Mouse (Mus musculus): ENCODE measurements around the gene Fbxw4. TPM values are rescaled to one million over a fixed set of nuclear protein-coding genes. Genes with fewer than 3 reads are reported as not detected.

Gene Fbxw4
- polyA plus RNA-seq, 1 experiment from 2014 or later = 6.8 TPM

GRCm38 (mm10) chr19:45533617-45534016, 126.5 kb downstream of the Fbxw4 start:
- ATAC-seq (ENCODE audit: insufficient number of reproducible peaks, insufficient read depth, low FRiP score, low TSS enrichment) = no peak

GRCm38 (mm10) chr19:45531554-45531953, 128.6 kb downstream of the Fbxw4 start:
- Histone ChIP-seq H3K36me3 (peaks cover 36% of the 10 kb centered on the region), H3K27ac (no peak overlapping the region), H3K9me3 (no peaks in the 10 kb centered on the region), H3K9ac (no peak overlapping the region), H3K4me2 (replicated peaks) (no peak overlapping the region), H3K4me3 (no peak overlapping the region), H3K4me1 (no peaks in the 10 kb centered on the region), H3K27me3 (no peaks in the 10 kb centered on the region)
- ATAC-seq (ENCODE audit: insufficient number of reproducible peaks, insufficient read depth, low FRiP score, low TSS enrichment) = no peak
- WGBS = 65% methylated on average over 6 of the region's 6 CpGs

More at GRCm38 (mm10) chr19:45533617-45534016, 126.5 kb downstream of the Fbxw4 start:
- H3K4me3 ChIP-seq = no peak overlapping the region
- no peaks in the 10 kb centered on the region for H3K9me3 ChIP-seq
- H3K4me1 ChIP-seq = no peaks in the 10 kb centered on the region
- H3K27ac ChIP-seq = no peak overlapping the region
- no peak overlapping the region for H3K4me2 ChIP-seq (replicated peaks)
- H3K9ac ChIP-seq = no peak overlapping the region
- peaks cover 17% of the 10 kb centered on the region for H3K36me3 ChIP-seq
- WGBS = 65% methylated on average over 7 of the region's 7 CpGs
- no peaks in the 10 kb centered on the region for H3K27me3 ChIP-seq

- ATAC-seq (ENCODE audit: insufficient number of reproducible peaks, insufficient read depth, low FRiP score, low TSS enrichment) = no peak
- whole genome bisulfite sequencing = 82% methylated on average over 15 of the region's 15 CpGs
- H3K36me3 ChIP-seq = peaks cover 36% of the 10 kb centered on the region
- H3K4me1 ChIP-seq = no peaks in the 10 kb centered on the region
- no peak overlapping the region for H3K9ac ChIP-seq
- H3K9me3 ChIP-seq = no peaks in the 10 kb centered on the region
- H3K27ac ChIP-seq = no peak overlapping the region
- no peak overlapping the region for H3K4me2 ChIP-seq (replicated peaks)
- no peaks in the 10 kb centered on the region for H3K27me3 ChIP-seq
- no peak overlapping the region for H3K4me3 ChIP-seq
These were observed 129.7 kb downstream of the Fbxw4 start for GRCm38 (mm10) chr19:45530200-45530995.

- Histone ChIP-seq H3K27ac (no peak overlapping the region), H3K4me1 (no peaks in the 10 kb centered on the region), H3K27me3 (no peaks in the 10 kb centered on the region), H3K36me3 (peaks cover 44% of the 10 kb centered on the region), H3K9ac (no peak overlapping the region), H3K4me3 (no peak overlapping the region), H3K4me2 (replicated peaks) (no peak overlapping the region), H3K9me3 (no peaks in the 10 kb centered on the region)
- ATAC-seq (ENCODE audit: insufficient number of reproducible peaks, insufficient read depth, low FRiP score, low TSS enrichment) = no peak
- WGBS = 92% methylated on average over 5 of the region's 5 CpGs
These were observed 130.8 kb downstream of the Fbxw4 start for GRCm38 (mm10) chr19:45529294-45529693.

Other genes starting within 250 kb of the Fbxw4 start
- gene Poll, start 99.8 kb downstream of the Fbxw4 start, polyA plus RNA-seq (2016; fragmentation: Nextera tagmentation; extraction: Ambion mirVana) = 15.6 and 17.6 TPM in 2 replicates
- gene Gm17018, start 99.7 kb downstream of the Fbxw4 start, polyA plus RNA-seq (2016; fragmentation: Nextera tagmentation; extraction: Ambion mirVana) = 43.3 and 43.8 TPM in 2 replicates
- 3.5 and 6.1 TPM in 2 replicates for gene Fgf8, start 82.6 kb upstream of the Fbxw4 start, polyA plus RNA-seq (2016; fragmentation: Nextera tagmentation; extraction: Ambion mirVana)
- gene Npm3, start 89.3 kb upstream of the Fbxw4 start, polyA plus RNA-seq (2016; fragmentation: Nextera tagmentation; extraction: Ambion mirVana) = 13.2 and 15.0 TPM in 2 replicates
- gene Mgea5, start 123.5 kb upstream of the Fbxw4 start, polyA plus RNA-seq (2016; fragmentation: Nextera tagmentation; extraction: Ambion mirVana) = 85.8 and 91.9 TPM in 2 replicates
- gene Kcnip2, start 155.7 kb upstream of the Fbxw4 start, polyA plus RNA-seq (2016; fragmentation: Nextera tagmentation; extraction: Ambion mirVana) = 1.1 and 1.4 TPM in 2 replicates

All from embryonic facial prominence, embryonic 12.5 days (tissue).